ENCODE assay signal across 8 mouse cellular contexts in genomic region chr8:70606780-70607602, GRCm38 (mm10). TPM values are rescaled to one million over a fixed set of nuclear protein-coding genes. Genes with fewer than 3 reads are reported as not detected.
DNase-seq lines count a peak whose midpoint lies in the region; ATAC-seq and TF ChIP-seq lines count a peak whose summit lies in the region.

No protein-coding gene starts in this region.

- H3K4me1 ChIP-seq in lung, embryonic 15.5 days: peaks cover 47% of the 10 kb centered on the region
- peaks cover 64% of the 10 kb centered on the region for H3K4me1 ChIP-seq in embryonic facial prominence, embryonic 15.5 days
- H3K4me1 ChIP-seq in kidney, adult 2 months (ENCODE audit: control insufficient read depth, insufficient read depth, low read length): peaks cover 11% of the 10 kb centered on the region; the same call in 1 of the 2 replicates
- peaks cover 26% of the 10 kb centered on the region for H3K4me1 ChIP-seq in midbrain, postnatal 0 days (ENCODE audit: insufficient read depth, low read length)

- H3K9ac ChIP-seq in lung, embryonic 15.5 days: peak overlapping the region; percentile 93
- peak overlapping the region; percentile 82; the same call in 1 of the 2 replicates for H3K9ac ChIP-seq in embryonic facial prominence, embryonic 15.5 days
- H3K9ac ChIP-seq in midbrain, postnatal 0 days (replicated peaks; ENCODE audit: low read length, poor library complexity, severe bottlenecking): peak overlapping the region; percentile 80

- TF ChIP-seq CTCF in kidney, adult 2 months (conservative IDR thresholded peaks at IDR 0.05; ENCODE audit: insufficient read depth, insufficient read length, low read depth, low read length): no peak
- TF ChIP-seq CTCF in midbrain, postnatal 0 days (IDR thresholded peaks at IDR 0.05): no peak

- no peak for ATAC-seq in lung, embryonic 15.5 days (ENCODE audit: borderline replicate concordance, extremely low read depth, low FRiP score, low TSS enrichment)
- no peak for ATAC-seq in embryonic facial prominence, embryonic 15.5 days (ENCODE audit: insufficient number of reproducible peaks, low FRiP score, low TSS enrichment, low read depth)
- no peak for ATAC-seq in midbrain, postnatal 0 days (ENCODE audit: low FRiP score)
- ATAC-seq in inflammation-experienced regulatory T-cells, adult 6 months: no peak
- no peak for ATAC-seq in activated CD4-positive, CD25-positive, alpha-beta regulatory T cell, adult 4 months

- H3K27me3 ChIP-seq in lung, embryonic 15.5 days: no peaks in the 10 kb centered on the region
- no peaks in the 10 kb centered on the region for H3K27me3 ChIP-seq in embryonic facial prominence, embryonic 15.5 days
- H3K27me3 ChIP-seq in kidney, adult 2 months (replicated peaks; ENCODE audit: control insufficient read depth, insufficient read depth, low read length): no peaks in the 10 kb centered on the region
- no peaks in the 10 kb centered on the region for H3K27me3 ChIP-seq in midbrain, postnatal 0 days (ENCODE audit: insufficient read depth, low read length)

- no peak for TF ChIP-seq POLR2A in kidney, adult 2 months (IDR thresholded peaks at IDR 0.05; ENCODE audit: low read depth, low read length)

- H3K27ac ChIP-seq in lung, embryonic 15.5 days: no peak overlapping the region; the same call in 1 of the 2 replicates
- H3K27ac ChIP-seq in embryonic facial prominence, embryonic 15.5 days (replicated peaks): no peak overlapping the region
- H3K27ac ChIP-seq in kidney, adult 2 months (ENCODE audit: insufficient read depth, low read depth, low read length): no peak overlapping the region
- H3K27ac ChIP-seq in midbrain, postnatal 0 days (ENCODE audit: low read depth, low read length): no peak overlapping the region

- peaks cover 11% of the 10 kb centered on the region for H3K36me3 ChIP-seq in lung, embryonic 15.5 days
- peaks cover 10% of the 10 kb centered on the region; the same call in 1 of the 2 replicates for H3K36me3 ChIP-seq in embryonic facial prominence, embryonic 15.5 days
- H3K36me3 ChIP-seq in kidney, adult 2 months (ENCODE audit: control insufficient read depth, insufficient read depth, low read length): no peaks in the 10 kb centered on the region
- H3K36me3 ChIP-seq in midbrain, postnatal 0 days (ENCODE audit: insufficient read depth, low read length): 0 out of 2 replicates have a peak, but pooled peaks cover 3% of the 10 kb centered on the region

- H3K4me2 ChIP-seq in lung, embryonic 15.5 days: peak overlapping the region; percentile 95
- H3K4me2 ChIP-seq in embryonic facial prominence, embryonic 15.5 days (replicated peaks): peak overlapping the region; percentile 95
- H3K4me2 ChIP-seq in midbrain, postnatal 0 days (ENCODE audit: low read depth, low read length, poor library complexity, severe bottlenecking): peak overlapping the region; percentile 59

- no peak for DNase-seq in lung, postnatal 25 days (ENCODE audit: low spot score)
- peak; percentile 54 for DNase-seq in kidney, adult 2 months
- no peak for DNase-seq in midbrain, postnatal 0 days (ENCODE audit: low spot score)
- no peak for DNase-seq in embryo, embryonic 10 days (ENCODE audit: low spot score)

- H3K9me3 ChIP-seq in lung, embryonic 15.5 days: no peaks in the 10 kb centered on the region
- H3K9me3 ChIP-seq in embryonic facial prominence, embryonic 15.5 days (replicated peaks): no peaks in the 10 kb centered on the region
- H3K9me3 ChIP-seq in midbrain, postnatal 0 days (ENCODE audit: low read length): no peaks in the 10 kb centered on the region

- 61% methylated on average over 18 of the region's 18 CpGs for WGBS in lung, embryonic 15.5 days
- WGBS in embryonic facial prominence, embryonic 15.5 days: 57% methylated on average over 18 of the region's 18 CpGs
- 44% methylated on average over 18 of the region's 18 CpGs for WGBS in kidney, adult 2 months
- WGBS in midbrain, postnatal 0 days: 69% methylated on average over 18 of the region's 18 CpGs

- peak overlapping the region; percentile 79 for H3K4me3 ChIP-seq in lung, embryonic 15.5 days
- H3K4me3 ChIP-seq in embryonic facial prominence, embryonic 15.5 days (replicated peaks): peak overlapping the region; percentile 87
- H3K4me3 ChIP-seq in kidney, adult 2 months (ENCODE audit: insufficient read depth, low read depth, low read length): peak overlapping the region; percentile 87
- H3K4me3 ChIP-seq in midbrain, postnatal 0 days (ENCODE audit: low read depth, low read length): peak overlapping the region; percentile 69

RNA-seq across cellular contexts. Expression of gene Ssbp4, which starts 1.7 kb away (rescaled TPM):
- 111 and 122 TPM in 2 replicates for polyA plus RNA-seq in lung, embryonic 15.5 days (2015; fragmentation: Nextera tagmentation; extraction: Ambion mirVana)
- 127 and 130 TPM in 2 replicates for polyA plus RNA-seq in embryonic facial prominence, embryonic 15.5 days (2015; fragmentation: Nextera tagmentation; extraction: Ambion mirVana)
- 84.9 and 123 TPM in 2 replicates for polyA plus RNA-seq in kidney, adult 2 months (2012; rRNA removed)
- total RNA-seq in midbrain, postnatal 0 days (2014; rRNA removed): 279 and 392 TPM in 2 replicates
- 230 and 247 TPM in 2 replicates for polyA plus RNA-seq in midbrain, postnatal 0 days (2015; fragmentation: Nextera tagmentation; extraction: Ambion mirVana)
- 10 to 100 TPM in 2 of 3 experiments, 1 to 10 TPM in 1; 2.6 to 16.2 (median 14.7) TPM for polyA plus RNA-seq in inflammation-experienced regulatory T-cells, adult 6 months (2017; shearing (Covaris generic))
- 10 to 100 TPM; 15.8 to 17.7 TPM for polyA plus RNA-seq in activated CD4-positive, CD25-positive, alpha-beta regulatory T cell, adult 4 months (2017; shearing (Covaris generic))

RNA-seq across cellular contexts. Expression of gene Lrrc25, which starts 9.0 kb away (rescaled TPM):
- 1.9 and 2.5 TPM in 2 replicates for polyA plus RNA-seq in lung, embryonic 15.5 days (2015; fragmentation: Nextera tagmentation; extraction: Ambion mirVana)
- polyA plus RNA-seq in embryonic facial prominence, embryonic 15.5 days (2015; fragmentation: Nextera tagmentation; extraction: Ambion mirVana): 2.9 and 4.0 TPM in 2 replicates
- polyA plus RNA-seq in kidney, adult 2 months (2012; rRNA removed): 3.2 and 3.5 TPM in 2 replicates
- total RNA-seq in midbrain, postnatal 0 days (2014; rRNA removed): 1.8 and 2.2 TPM in 2 replicates
- polyA plus RNA-seq in midbrain, postnatal 0 days (2015; fragmentation: Nextera tagmentation; extraction: Ambion mirVana): 0.74 and 1.4 TPM in 2 replicates
- polyA plus RNA-seq in inflammation-experienced regulatory T-cells, adult 6 months (2017; shearing (Covaris generic)): 1 to 10 TPM in 1 of 3 experiments, under 1 TPM in 2; 0.47 to 3.8 (median 0.71) TPM
- polyA plus RNA-seq in activated CD4-positive, CD25-positive, alpha-beta regulatory T cell, adult 4 months (2017; shearing (Covaris generic)): 1 to 10 TPM in 1 of 2 experiments, under 1 TPM in 1; 0.54 to 1.0 TPM

RNA-seq across cellular contexts. Expression of gene Isyna1, which starts 12.8 kb away (rescaled TPM):
- 134 TPM in 2 replicates for polyA plus RNA-seq in lung, embryonic 15.5 days (2015; fragmentation: Nextera tagmentation; extraction: Ambion mirVana)
- 139 and 143 TPM in 2 replicates for polyA plus RNA-seq in embryonic facial prominence, embryonic 15.5 days (2015; fragmentation: Nextera tagmentation; extraction: Ambion mirVana)
- 127 and 159 TPM in 2 replicates for polyA plus RNA-seq in kidney, adult 2 months (2012; rRNA removed)
- 176 and 180 TPM in 2 replicates for total RNA-seq in midbrain, postnatal 0 days (2014; rRNA removed)
- 140 and 146 TPM in 2 replicates for polyA plus RNA-seq in midbrain, postnatal 0 days (2015; fragmentation: Nextera tagmentation; extraction: Ambion mirVana)
- 10 to 100 TPM; 27.6 to 32.6 (median 31.7) TPM for polyA plus RNA-seq in inflammation-experienced regulatory T-cells, adult 6 months (2017; shearing (Covaris generic))
- 10 to 100 TPM; 19.3 to 44.6 TPM for polyA plus RNA-seq in activated CD4-positive, CD25-positive, alpha-beta regulatory T cell, adult 4 months (2017; shearing (Covaris generic))

RNA-seq across cellular contexts. Expression of gene Gdf15, which starts 25.3 kb away (rescaled TPM):
- 0.31 and 0.45 TPM in 2 replicates for polyA plus RNA-seq in lung, embryonic 15.5 days (2015; fragmentation: Nextera tagmentation; extraction: Ambion mirVana)
- polyA plus RNA-seq in embryonic facial prominence, embryonic 15.5 days (2015; fragmentation: Nextera tagmentation; extraction: Ambion mirVana): 0.16 TPM in 2 replicates
- polyA plus RNA-seq in kidney, adult 2 months (2012; rRNA removed): 11.2 and 17.8 TPM in 2 replicates
- 0.22 and 1.8 TPM in 2 replicates for total RNA-seq in midbrain, postnatal 0 days (2014; rRNA removed)
- polyA plus RNA-seq in midbrain, postnatal 0 days (2015; fragmentation: Nextera tagmentation; extraction: Ambion mirVana): 0.26 and 0.32 TPM in 2 replicates
- not detected for polyA plus RNA-seq in inflammation-experienced regulatory T-cells, adult 6 months (2017; shearing (Covaris generic))
- not detected for polyA plus RNA-seq in activated CD4-positive, CD25-positive, alpha-beta regulatory T cell, adult 4 months (2017; shearing (Covaris generic))

RNA-seq across cellular contexts. Expression of gene Pgpep1, which starts 53.2 kb away (rescaled TPM):
- 38.5 and 47.7 TPM in 2 replicates for polyA plus RNA-seq in lung, embryonic 15.5 days (2015; fragmentation: Nextera tagmentation; extraction: Ambion mirVana)
- 52.1 and 56.6 TPM in 2 replicates for polyA plus RNA-seq in embryonic facial prominence, embryonic 15.5 days (2015; fragmentation: Nextera tagmentation; extraction: Ambion mirVana)
- polyA plus RNA-seq in kidney, adult 2 months (2012; rRNA removed): 296 TPM in 2 replicates
- total RNA-seq in midbrain, postnatal 0 days (2014; rRNA removed): 40.2 and 60.6 TPM in 2 replicates
- polyA plus RNA-seq in midbrain, postnatal 0 days (2015; fragmentation: Nextera tagmentation; extraction: Ambion mirVana): 37.6 and 50.6 TPM in 2 replicates
- polyA plus RNA-seq in inflammation-experienced regulatory T-cells, adult 6 months (2017; shearing (Covaris generic)): 1 to 10 TPM; 3.8 to 6.4 (median 4.8) TPM
- 1 to 10 TPM; 7.1 to 7.4 TPM for polyA plus RNA-seq in activated CD4-positive, CD25-positive, alpha-beta regulatory T cell, adult 4 months (2017; shearing (Covaris generic))
